In the genomic region with DNA sequence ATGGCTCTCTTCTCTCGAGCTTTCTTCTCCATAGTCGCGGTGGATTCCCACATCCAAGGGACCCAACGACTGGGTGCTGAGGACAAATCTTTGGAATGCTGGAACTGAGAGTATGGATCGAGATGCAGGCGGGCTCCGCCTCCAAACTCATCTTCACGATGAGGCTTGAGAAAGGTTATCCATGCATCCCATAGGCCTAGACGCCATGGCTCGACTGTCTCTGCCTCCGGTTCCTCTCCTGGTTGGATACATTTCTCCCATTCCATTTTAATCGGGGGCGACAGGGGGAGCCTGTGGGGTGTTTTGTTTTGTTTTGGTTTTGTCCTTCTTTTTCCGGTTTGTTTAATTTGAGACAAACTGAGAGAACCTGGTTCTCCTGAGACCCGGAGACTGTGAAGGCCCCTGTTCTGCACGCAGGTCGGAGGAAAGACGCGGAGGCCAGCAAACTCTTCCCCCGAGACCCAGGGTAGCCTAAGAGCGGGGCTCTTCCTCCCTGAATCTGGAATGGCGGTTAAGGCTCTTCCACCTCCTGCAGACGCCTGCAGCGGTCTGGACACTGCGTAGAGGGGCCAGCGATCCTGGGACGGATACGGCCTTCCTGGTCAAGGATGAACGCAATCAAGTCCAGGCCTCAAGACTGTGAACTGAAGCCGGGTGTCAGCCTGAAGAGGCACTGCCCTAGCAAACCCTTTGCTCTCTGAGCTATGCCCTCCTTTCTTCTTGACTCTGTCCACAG, we compare ENCODE assay signal across 16 mouse cellular contexts. TPM values are rescaled to one million over a fixed set of nuclear protein-coding genes. Genes with fewer than 3 reads are reported as not detected.
DNase-seq lines count a peak whose midpoint lies in the region; ATAC-seq and TF ChIP-seq lines count a peak whose summit lies in the region.
"Had no signal": no experiment of that assay in that cellular context is flagged by ENCODE, and none has a peak within 500 bp of the region (broad histone marks: within the 10 kb centered on the region; RNA-seq: fewer than 3 reads in every experiment).

No protein-coding gene starts in this region.

- peaks cover 100% of the 10 kb centered on the region for H3K27me3 ChIP-seq in heart, postnatal 0 days (ENCODE audit: control insufficient read depth, insufficient read depth, low read length)
- peaks cover 94% of the 10 kb centered on the region for H3K27me3 ChIP-seq in midbrain, embryonic 11.5 days (ENCODE audit: control insufficient read depth, insufficient read depth, low read length)
- H3K27me3 ChIP-seq in midbrain, embryonic 14.5 days (ENCODE audit: control insufficient read depth, insufficient read depth, low read length) = peaks cover 89% of the 10 kb centered on the region

- WGBS in heart, postnatal 0 days = 5% methylated on average over 30 of the region's 30 CpGs
- under 1% methylated on average over 30 of the region's 30 CpGs for WGBS in midbrain, embryonic 11.5 days
- WGBS in midbrain, embryonic 14.5 days = 2% methylated on average over 30 of the region's 30 CpGs

- H3K4me3 ChIP-seq in heart, postnatal 0 days (ENCODE audit: low read depth, low read length) = peak overlapping the region; percentile 4
- no peak overlapping the region for H3K4me3 ChIP-seq in midbrain, embryonic 11.5 days (ENCODE audit: low read depth, low read length)
- H3K4me3 ChIP-seq in midbrain, embryonic 14.5 days (replicated peaks; ENCODE audit: low read depth, low read length) = no peak overlapping the region
- H3K4me3 ChIP-seq: stomach, embryonic 15.5 days had no signal

- H3K4me2 ChIP-seq in heart, postnatal 0 days (ENCODE audit: low read depth, low read length) = no peak overlapping the region
- no peak overlapping the region for H3K4me2 ChIP-seq in midbrain, embryonic 11.5 days
- no peak overlapping the region for H3K4me2 ChIP-seq in midbrain, embryonic 14.5 days (ENCODE audit: low read length)
- H3K4me2 ChIP-seq: stomach, embryonic 15.5 days had no signal

- H3K9ac ChIP-seq in heart, postnatal 0 days (replicated peaks; ENCODE audit: low read depth, low read length) = no peak overlapping the region
- no peak overlapping the region for H3K9ac ChIP-seq in midbrain, embryonic 11.5 days (ENCODE audit: low read length)
- no peak overlapping the region for H3K9ac ChIP-seq in midbrain, embryonic 14.5 days (replicated peaks; ENCODE audit: low read length)
- H3K9ac ChIP-seq: stomach, embryonic 15.5 days had no signal

- H3K27ac ChIP-seq in heart, postnatal 0 days (ENCODE audit: low read depth) = no peak overlapping the region
- H3K27ac ChIP-seq in midbrain, embryonic 11.5 days (ENCODE audit: low read depth, low read length) = no peak overlapping the region
- H3K27ac ChIP-seq in midbrain, embryonic 14.5 days (replicated peaks; ENCODE audit: low read depth, low read length) = no peak overlapping the region
- H3K27ac ChIP-seq: stomach, embryonic 15.5 days had no signal

- no peak for TF ChIP-seq CTCF in heart, postnatal 0 days (IDR thresholded peaks at IDR 0.05; ENCODE audit: low read depth)

- TF ChIP-seq EP300 in heart, postnatal 0 days (IDR thresholded peaks at IDR 0.05; ENCODE audit: low read depth) = no peak

- peak; percentile 12 for DNase-seq in adrenal gland, postnatal 10 days
- DNase-seq in adrenal gland, adult (ENCODE audit: inconsistent age in 2 of 2, low spot score in 1 of 2) = no peak
- DNase-seq in heart, postnatal 0 days (ENCODE audit: low spot score) = no peak
- no peak for DNase-seq in heart, adult 11 months
- peak; percentile 97 for DNase-seq in midbrain, embryonic 11.5 days (ENCODE audit: low spot score, missing footprints)
- DNase-seq in midbrain, embryonic 14.5 days = no peak
- DNase-seq in testis, postnatal 14 days (ENCODE audit: low spot score) = peak; percentile 25
- no peak for DNase-seq in cerebellum, adult 11-12 months
- DNase-seq: kidney, adult 18-20 months had no signal

- H3K36me3 ChIP-seq in heart, postnatal 0 days (replicated peaks; ENCODE audit: control insufficient read depth, insufficient read depth, low read length) = no peaks in the 10 kb centered on the region
- no peaks in the 10 kb centered on the region for H3K36me3 ChIP-seq in midbrain, embryonic 11.5 days (ENCODE audit: control insufficient read depth, insufficient read depth, low read length)
- H3K36me3 ChIP-seq in midbrain, embryonic 14.5 days (ENCODE audit: control insufficient read depth, insufficient read depth, low read length) = no peaks in the 10 kb centered on the region
- H3K36me3 ChIP-seq: stomach, embryonic 15.5 days had no signal

- no peak for ATAC-seq in heart, postnatal 0 days (ENCODE audit: insufficient read depth, low read depth)
- ATAC-seq in midbrain, embryonic 11.5 days (ENCODE audit: low FRiP score) = no peak
- ATAC-seq in midbrain, embryonic 14.5 days (ENCODE audit: low FRiP score, low TSS enrichment) = no peak
- ATAC-seq: lung, postnatal 0 days; midbrain, embryonic 16.5 days had no signal

- H3K4me1 ChIP-seq in heart, postnatal 0 days (ENCODE audit: control insufficient read depth, insufficient read depth) = peaks cover 7% of the 10 kb centered on the region
- peaks cover 15% of the 10 kb centered on the region for H3K4me1 ChIP-seq in midbrain, embryonic 11.5 days (ENCODE audit: control insufficient read depth, insufficient read depth, low read length)
- peaks cover 15% of the 10 kb centered on the region for H3K4me1 ChIP-seq in midbrain, embryonic 14.5 days (ENCODE audit: control insufficient read depth, insufficient read depth, low read length)

- no peaks in the 10 kb centered on the region for H3K9me3 ChIP-seq in heart, postnatal 0 days (replicated peaks; ENCODE audit: control insufficient read depth, low read length)
- no peaks in the 10 kb centered on the region for H3K9me3 ChIP-seq in midbrain, embryonic 11.5 days (ENCODE audit: control insufficient read depth, low read length)
- H3K9me3 ChIP-seq in midbrain, embryonic 14.5 days (ENCODE audit: control insufficient read depth, low read length) = no peaks in the 10 kb centered on the region
- H3K9me3 ChIP-seq: stomach, embryonic 15.5 days had no signal

RNA-seq across cellular contexts. Expression of a gene that starts 4.6 kb away (rescaled TPM):
- not detected for total RNA-seq in adrenal gland, postnatal 10 days (2021)
- not detected in 2 replicates for total RNA-seq in heart, postnatal 0 days (2014; rRNA removed; ENCODE audit: low replicate concordance)
- polyA plus RNA-seq in heart, postnatal 0 days (2015; fragmentation: Nextera tagmentation; extraction: Ambion mirVana) = not detected in 2 replicates
- 0.25 and 0.26 TPM in 2 replicates for polyA plus RNA-seq in midbrain, embryonic 11.5 days (2014; fragmentation: Nextera tagmentation; extraction: Ambion mirVana)
- 0.22 TPM in 1 of 2 replicates, not detected in the other for polyA plus RNA-seq in midbrain, embryonic 14.5 days (2014; fragmentation: Nextera tagmentation; extraction: Ambion mirVana)
- total RNA-seq: heart, postnatal 10 days; layer of hippocampus, adult 8-10 months; left cerebral cortex, postnatal 25 days had no signal
- polyA plus RNA-seq: lung, postnatal 0 days; midbrain, embryonic 16.5 days; stomach, embryonic 15.5 days had no signal

RNA-seq across cellular contexts. Expression of a gene that starts 27.2 kb away (rescaled TPM):
- not detected for total RNA-seq in adrenal gland, postnatal 10 days (2021)
- total RNA-seq in heart, postnatal 0 days (2014; rRNA removed; ENCODE audit: low replicate concordance) = 0.15 and 4.1 TPM in 2 replicates
- polyA plus RNA-seq in heart, postnatal 0 days (2015; fragmentation: Nextera tagmentation; extraction: Ambion mirVana) = 0.10 TPM in 1 of 2 replicates, not detected in the other
- polyA plus RNA-seq in midbrain, embryonic 11.5 days (2014; fragmentation: Nextera tagmentation; extraction: Ambion mirVana) = not detected in 2 replicates
- 0.18 TPM in 1 of 2 replicates, not detected in the other for polyA plus RNA-seq in midbrain, embryonic 14.5 days (2014; fragmentation: Nextera tagmentation; extraction: Ambion mirVana)
- total RNA-seq: heart, postnatal 10 days; left cerebral cortex, postnatal 25 days had no signal
- polyA plus RNA-seq: midbrain, embryonic 16.5 days had no signal

RNA-seq across cellular contexts. Expression of a gene that starts 38.0 kb away (rescaled TPM):
- under 1 TPM; 0.39 to 0.45 TPM for total RNA-seq in adrenal gland, postnatal 10 days (2021)
- 0.11 and 0.19 TPM in 2 replicates for total RNA-seq in heart, postnatal 0 days (2014; rRNA removed; ENCODE audit: low replicate concordance)
- 0.75 and 1.2 TPM in 2 replicates for polyA plus RNA-seq in heart, postnatal 0 days (2015; fragmentation: Nextera tagmentation; extraction: Ambion mirVana)
- polyA plus RNA-seq in midbrain, embryonic 11.5 days (2014; fragmentation: Nextera tagmentation; extraction: Ambion mirVana) = not detected in 2 replicates
- polyA plus RNA-seq in midbrain, embryonic 14.5 days (2014; fragmentation: Nextera tagmentation; extraction: Ambion mirVana) = not detected in 2 replicates
- total RNA-seq: layer of hippocampus, adult 8-10 months; left cerebral cortex, postnatal 25 days had no signal
- polyA plus RNA-seq: brain, embryonic 14.5 days; lung, postnatal 0 days; midbrain, embryonic 16.5 days had no signal

RNA-seq across cellular contexts. Expression of a gene that starts 46.8 kb away (rescaled TPM):
- total RNA-seq in adrenal gland, postnatal 10 days (2021) = under 1 TPM in 1 of 2 experiments, not detected in 1; 0.15 TPM
- not detected in 2 replicates for total RNA-seq in heart, postnatal 0 days (2014; rRNA removed; ENCODE audit: low replicate concordance)
- polyA plus RNA-seq in heart, postnatal 0 days (2015; fragmentation: Nextera tagmentation; extraction: Ambion mirVana) = 0.16 TPM in 2 replicates
- polyA plus RNA-seq in midbrain, embryonic 11.5 days (2014; fragmentation: Nextera tagmentation; extraction: Ambion mirVana) = 0.18 TPM in 1 of 2 replicates, not detected in the other
- 0.19 and 0.37 TPM in 2 replicates for polyA plus RNA-seq in midbrain, embryonic 14.5 days (2014; fragmentation: Nextera tagmentation; extraction: Ambion mirVana)
- total RNA-seq: heart, postnatal 10 days; layer of hippocampus, adult 8-10 months; left cerebral cortex, postnatal 25 days had no signal
- polyA plus RNA-seq: brain, embryonic 14.5 days; stomach, embryonic 15.5 days had no signal

RNA-seq across cellular contexts. Expression of a gene that starts 59.6 kb away (rescaled TPM):
- total RNA-seq in adrenal gland, postnatal 10 days (2021) = 10 to 100 TPM in 1 of 2 experiments, 1 to 10 TPM in 1; 6.5 to 17.5 TPM
- 1.7 TPM in 1 of 2 replicates, not detected in the other for total RNA-seq in heart, postnatal 0 days (2014; rRNA removed; ENCODE audit: low replicate concordance)
- 0.59 and 0.66 TPM in 2 replicates for polyA plus RNA-seq in heart, postnatal 0 days (2015; fragmentation: Nextera tagmentation; extraction: Ambion mirVana)
- polyA plus RNA-seq in midbrain, embryonic 11.5 days (2014; fragmentation: Nextera tagmentation; extraction: Ambion mirVana) = not detected in 2 replicates
- 0.25 TPM in 1 of 2 replicates, not detected in the other for polyA plus RNA-seq in midbrain, embryonic 14.5 days (2014; fragmentation: Nextera tagmentation; extraction: Ambion mirVana)
- total RNA-seq: heart, postnatal 10 days; layer of hippocampus, adult 8-10 months; left cerebral cortex, postnatal 25 days had no signal
- polyA plus RNA-seq: brain, embryonic 14.5 days; lung, postnatal 0 days; midbrain, embryonic 16.5 days had no signal

Comparison
In these comparisons a context has a peak if more than half of its experiments do, and no peak if none do; other contexts are left out.
1. DNase-seq: peak in adrenal gland, postnatal 10 days (single experiment), midbrain, embryonic 11.5 days (single experiment) and testis, postnatal 14 days (single experiment); none in adrenal gland, adult (0 of 2), heart, postnatal 0 days (single experiment), heart, adult 11 months (single experiment), midbrain, embryonic 14.5 days (single experiment) and cerebellum, adult 11-12 months (single experiment).